Mouse (Mus musculus) layer of hippocampus, postnatal 36 days (tissue): ENCODE measurements at regions not wholly inside any gene's neighbourhood (a gene's known extent, or its start where the extent isn't known, plus 50 kb on each side); places are given as distances from the start of the nearest gene placed in this dataset.

ENCODE experiments used
- DNase-seq, 2 experiments: peaks; one replicate each; pipeline ENCODE4 v3.0.0; 2022

DNA sequence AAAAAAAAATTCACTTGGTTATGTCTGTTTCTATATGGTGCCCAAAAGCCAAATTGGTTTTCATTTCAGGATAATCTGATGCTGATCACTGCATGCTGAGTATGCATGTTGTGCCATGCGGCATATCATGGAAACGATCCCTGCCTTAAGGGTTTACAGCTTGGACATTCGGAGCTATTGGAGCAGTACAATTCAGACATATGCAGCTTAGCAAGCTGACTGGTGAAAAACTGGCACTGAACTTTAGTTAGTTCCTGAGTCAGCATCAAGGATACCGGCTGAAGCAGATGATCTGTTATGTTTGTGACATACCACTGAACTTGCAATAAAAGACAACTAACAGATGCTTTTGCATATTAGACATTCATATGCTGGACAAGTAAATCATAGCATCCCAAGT lies 356.1 kb downstream of the Slitrk1 start:
- DNase-seq, result peak; percentile 1 to 2

DNA sequence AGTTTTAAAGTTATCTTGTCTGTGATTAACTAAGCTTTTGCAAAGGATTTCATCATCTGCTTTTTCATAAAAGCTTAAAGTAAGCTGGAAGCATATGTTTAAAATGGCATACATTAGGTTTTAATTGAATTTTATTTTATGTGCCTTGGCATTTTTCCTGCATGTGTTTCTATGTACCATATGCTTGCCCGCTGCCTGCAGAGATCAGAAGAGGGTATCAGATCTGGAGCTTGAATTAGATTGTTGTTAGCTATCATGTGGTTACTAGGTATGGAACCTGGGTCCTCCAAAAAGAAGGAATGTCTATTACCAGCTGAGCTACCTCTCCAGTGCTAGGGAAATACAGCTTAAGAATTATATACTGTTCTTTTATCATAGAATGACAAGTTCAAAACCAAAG lies 358.4 kb downstream of the Slitrk1 start:
- DNase-seq, result no peak

DNA sequence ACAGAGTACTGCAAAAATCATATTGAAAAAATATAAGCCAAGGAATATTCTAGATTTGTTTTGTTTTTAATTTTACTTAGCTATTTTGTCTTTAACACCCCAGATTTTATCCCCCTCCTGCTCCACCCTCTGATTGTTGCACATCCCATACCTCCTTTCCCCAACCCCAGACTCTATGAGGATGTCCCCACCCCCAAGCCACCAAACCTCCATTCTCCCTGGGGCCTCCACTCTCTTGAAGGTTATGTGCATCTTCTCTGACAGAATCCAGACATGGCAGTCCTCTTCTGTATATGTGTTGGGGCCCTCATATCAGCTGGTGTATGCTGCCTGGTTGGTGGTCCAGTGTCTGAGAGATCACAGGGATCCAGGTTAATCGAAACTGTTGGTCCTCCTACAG lies 382.6 kb downstream of the Slitrk1 start:
- no peak for DNase-seq

DNA sequence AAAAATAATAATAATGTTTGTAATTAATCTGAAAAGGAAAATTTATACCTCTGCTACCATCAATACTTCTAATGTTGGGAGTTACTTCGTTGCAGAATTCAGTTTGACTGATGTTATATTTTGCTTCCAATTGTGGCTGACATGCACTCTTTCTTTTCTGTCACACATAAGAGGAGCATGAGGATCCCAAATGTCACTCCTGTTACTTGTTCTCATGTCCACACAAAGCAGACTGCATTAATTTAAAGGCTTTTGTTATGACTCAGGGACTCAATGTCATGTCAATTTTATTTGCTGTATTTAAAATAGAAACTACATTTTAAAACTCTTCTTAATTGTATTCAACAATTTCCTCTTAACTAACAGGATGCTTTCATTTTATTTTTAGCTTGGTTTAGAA lies 383.4 kb downstream of the Slitrk1 start:
- DNase-seq, result no peak

DNA sequence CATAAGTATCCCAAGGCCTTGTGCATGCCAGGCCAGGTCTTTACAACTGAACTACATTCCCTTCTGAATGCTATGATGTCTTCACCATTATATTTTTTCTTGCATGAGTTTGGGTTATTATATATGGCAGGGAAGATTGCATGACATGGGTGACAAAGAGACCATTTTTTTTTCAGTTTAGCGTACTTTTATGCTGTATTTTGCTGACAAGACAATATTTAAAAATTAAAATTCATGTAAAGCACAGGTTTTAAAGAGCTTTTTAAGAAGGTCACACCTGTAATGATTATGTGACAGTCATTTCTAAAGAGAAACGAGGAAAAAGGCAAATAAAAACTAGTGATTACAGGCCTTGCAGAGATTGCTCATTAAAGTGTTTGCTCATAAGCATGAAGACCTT lies 393.0 kb downstream of the Slitrk1 start:
- DNase-seq, result no peak
